Mouse (Mus musculus) thymus, postnatal 36 days (tissue): ENCODE data around the gene Rab37.
A peak's percentile ranks its signal among the peaks of the same experiment; 100 is the strongest.

Experiments
- DNase-seq, 2 experiments: peaks; one replicate each; pipeline ENCODE4 v3.0.0; 2022; ENCODE audit warnings: mixed read lengths in 2 of 2

The Rab37 gene

DNA sequence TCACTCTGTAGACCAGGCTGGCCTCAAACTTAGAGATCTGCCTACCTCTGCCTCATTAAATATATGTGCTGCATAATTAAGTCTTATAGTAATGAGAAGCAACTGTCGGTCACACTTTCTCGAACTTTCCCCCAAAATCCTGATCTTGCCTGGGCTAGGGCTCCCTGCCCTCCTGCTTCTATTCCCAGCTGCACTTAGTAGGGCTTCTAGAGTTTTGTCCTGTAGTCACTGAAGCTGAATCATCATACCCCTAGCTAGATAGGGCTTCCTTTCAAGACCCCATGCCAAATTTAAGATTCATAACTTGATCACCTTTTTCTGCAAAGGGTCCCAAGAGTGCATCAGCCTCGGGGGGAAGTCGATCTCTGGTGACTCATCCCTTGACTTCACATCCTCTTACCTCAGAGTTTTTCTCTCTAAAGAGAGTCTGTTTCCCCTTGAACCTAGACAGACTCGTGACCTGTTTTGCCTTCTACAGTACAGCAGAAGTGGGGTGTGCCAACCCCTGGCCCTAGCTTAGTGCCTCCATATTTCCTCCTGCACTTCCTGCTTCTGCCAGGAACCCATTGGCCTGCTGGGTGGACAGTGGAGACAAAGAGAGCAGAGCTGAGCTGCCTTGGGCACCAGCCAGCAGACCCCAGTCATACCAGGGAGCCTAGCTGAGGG lies 47.5 kb downstream of the Rab37 start:
- peak in 1 of 2 experiments; percentile 9 for DNase-seq

DNA sequence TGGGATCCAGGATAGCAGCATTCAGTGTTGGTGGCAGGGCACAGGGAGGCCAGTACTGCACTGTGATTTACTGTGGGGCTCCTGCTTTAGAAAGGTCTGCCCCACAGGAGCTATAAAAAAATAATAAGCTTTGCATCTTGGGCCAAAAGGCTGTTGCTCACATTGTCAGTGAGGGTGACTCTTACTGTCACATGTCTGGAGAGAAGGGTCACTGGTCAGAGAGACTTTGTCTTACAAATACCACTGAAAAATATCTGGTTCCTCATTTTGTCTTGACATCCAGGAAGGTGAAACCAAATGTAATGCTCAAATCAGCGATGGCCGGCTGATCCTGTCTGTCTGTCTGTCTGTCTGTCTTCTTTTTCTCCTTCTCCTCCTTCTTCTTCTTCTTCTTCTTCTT lies 50.7 kb downstream of the Rab37 start:
- no peak for DNase-seq

DNA sequence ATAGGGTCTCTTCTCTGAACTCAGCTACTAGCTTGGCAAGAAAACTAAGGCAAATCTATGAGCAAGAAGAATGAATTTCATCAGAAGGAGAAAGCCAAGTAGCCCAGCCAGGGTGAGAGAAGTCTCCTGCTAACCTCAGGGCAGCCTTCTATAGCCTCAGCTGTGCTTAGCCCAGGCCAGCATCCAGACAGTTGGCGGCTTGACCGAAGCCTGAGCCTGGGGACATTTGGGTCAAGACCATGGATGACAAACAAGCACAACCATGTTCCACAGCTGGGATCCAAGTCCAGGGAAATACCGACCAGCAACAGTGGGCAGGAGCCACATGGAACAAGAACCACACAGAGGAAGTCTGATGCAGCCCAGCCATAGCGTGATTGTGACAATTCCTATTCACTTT lies 56.6 kb downstream of the Rab37 start:
- no peak for DNase-seq

DNA sequence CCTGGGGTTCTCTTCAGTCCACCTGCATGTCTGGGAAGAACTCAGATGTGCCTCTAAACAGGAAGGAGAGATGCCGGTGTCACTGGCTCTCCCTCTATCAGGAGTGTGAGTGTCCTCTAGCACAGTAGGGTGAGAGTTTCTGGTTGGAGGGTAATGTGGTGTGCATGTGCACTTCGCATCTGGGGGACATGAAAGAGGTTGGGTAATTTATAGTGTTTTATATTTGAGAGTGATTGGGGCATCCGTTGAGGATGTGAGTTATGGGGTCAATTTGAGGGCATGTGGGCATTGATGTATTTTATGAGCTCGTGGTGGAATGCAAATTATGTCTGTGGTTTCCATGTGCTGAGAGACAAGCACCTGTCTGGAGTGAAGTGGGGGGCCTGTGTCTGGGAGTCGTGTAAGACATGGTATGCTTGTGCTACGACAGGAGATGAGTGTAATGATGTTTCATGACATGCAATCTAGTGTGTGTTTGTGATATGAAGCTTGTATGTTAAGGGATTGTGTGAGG lies 59.6 kb downstream of the Rab37 start:
- no peak for DNase-seq

DNA sequence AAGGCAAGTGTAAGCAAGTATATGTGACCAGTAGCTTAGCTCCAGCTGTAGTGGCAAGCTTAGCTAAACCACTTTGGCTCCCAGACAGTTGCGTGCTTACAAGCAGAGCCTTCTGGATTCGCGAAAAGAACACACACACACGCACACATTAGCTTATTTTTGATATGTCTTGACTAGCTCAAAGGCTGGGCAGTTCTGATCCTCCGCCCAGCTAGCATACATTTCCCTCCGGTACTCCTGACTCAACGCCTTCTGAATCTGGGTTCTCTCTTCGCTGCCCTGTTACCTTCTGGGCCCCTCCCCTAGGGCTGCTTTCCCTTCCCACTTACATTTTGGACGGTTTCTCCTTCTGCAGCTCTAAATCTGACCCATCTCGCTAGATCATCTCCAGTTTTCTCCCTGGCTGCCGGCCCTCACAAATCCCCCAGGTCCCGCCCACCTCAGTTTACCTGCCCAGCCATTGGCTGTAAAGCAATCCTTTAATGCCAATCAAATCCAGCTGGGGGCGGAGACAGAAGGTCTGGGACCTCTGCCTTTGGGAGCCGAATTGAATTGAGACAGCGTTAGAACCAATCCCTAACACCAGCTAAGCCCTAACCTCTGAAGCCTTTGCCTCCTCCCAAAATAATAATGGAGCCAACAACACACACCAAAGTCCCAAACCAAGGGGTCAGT lies 60.7 kb downstream of the Rab37 start:
- DNase-seq = no peak

DNA sequence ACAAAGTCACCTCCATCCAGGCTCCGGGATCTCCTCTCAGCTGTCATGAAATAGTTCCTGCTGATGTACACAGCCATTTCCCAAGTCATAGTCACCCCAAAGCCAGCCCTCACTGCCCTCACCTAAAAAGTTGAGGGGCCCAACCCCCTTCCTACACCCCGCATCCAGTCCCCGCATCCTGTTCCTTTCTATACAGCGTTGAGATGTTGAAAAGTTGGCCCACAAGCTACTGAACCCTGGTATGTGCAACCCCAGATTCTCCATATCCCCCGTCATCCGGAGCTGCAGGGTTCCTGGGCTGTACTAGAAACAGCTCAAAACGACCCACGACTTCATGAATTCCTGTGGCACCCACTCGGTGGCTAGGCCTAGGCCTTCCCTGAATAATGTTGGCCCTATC lies 61.9 kb downstream of the Rab37 start:
- peak in 1 of 2 experiments; percentile 28 for DNase-seq

DNA sequence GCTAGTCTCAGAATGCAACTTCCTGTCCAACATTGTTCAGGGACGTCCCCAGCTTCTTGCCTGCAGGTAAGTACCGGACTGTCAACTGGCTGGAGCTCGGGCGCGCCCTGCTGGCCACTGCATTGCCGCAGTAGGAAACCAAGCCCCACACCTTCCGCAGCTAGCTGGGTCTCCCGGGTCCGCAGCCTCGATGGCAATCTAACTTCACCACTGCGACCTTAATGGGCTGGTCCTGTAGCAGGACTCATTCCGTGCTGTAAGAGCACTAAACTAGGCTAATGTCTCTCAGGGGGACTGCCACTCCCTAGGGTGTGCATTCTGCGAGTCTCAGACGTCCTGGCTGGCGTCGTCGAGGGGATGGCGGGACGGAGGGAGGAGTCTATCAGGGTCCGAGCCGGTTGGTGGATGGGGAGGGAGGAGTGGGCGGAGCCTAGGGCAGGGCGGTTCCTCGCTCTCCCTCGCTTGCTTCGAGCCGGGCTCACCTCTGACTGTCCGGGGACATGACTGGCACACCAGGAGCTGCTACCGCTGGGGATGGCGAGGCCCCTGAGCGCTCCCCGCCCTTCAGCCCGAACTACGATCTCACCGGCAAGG lies 62.6 kb downstream of the Rab37 start:
- DNase-seq = peak; percentile 89 to 93

DNA sequence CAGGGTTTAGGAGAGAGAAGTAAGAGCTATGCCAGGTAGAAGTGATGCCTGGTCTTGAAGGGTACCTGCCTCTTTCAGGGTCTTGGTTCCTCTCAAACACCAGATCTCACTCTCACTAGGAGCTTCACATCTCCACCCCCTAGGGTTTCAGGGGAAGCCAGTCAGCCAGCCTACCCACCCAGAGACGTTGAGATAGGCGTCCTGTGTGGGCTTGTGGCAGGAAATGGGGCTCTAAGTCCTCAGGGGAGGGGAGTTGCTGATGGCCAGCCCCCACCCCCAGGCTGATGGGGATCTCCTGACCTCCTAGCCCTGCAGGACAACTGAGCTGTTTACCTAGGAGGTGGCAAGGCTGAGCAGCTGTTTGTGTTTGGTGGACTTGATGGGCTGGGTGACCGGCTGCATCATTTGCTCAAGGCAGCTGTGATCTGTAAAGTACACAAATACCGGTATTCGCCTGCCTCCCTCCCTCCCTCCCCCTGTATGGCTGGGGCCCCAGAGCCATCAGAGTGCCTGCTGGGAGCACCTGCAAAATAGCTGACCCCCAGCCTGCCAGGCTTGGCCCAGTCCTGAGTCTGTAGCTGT lies 63.9 kb downstream of the Rab37 start:
- peak; percentile 64 to 77 for DNase-seq

DNA sequence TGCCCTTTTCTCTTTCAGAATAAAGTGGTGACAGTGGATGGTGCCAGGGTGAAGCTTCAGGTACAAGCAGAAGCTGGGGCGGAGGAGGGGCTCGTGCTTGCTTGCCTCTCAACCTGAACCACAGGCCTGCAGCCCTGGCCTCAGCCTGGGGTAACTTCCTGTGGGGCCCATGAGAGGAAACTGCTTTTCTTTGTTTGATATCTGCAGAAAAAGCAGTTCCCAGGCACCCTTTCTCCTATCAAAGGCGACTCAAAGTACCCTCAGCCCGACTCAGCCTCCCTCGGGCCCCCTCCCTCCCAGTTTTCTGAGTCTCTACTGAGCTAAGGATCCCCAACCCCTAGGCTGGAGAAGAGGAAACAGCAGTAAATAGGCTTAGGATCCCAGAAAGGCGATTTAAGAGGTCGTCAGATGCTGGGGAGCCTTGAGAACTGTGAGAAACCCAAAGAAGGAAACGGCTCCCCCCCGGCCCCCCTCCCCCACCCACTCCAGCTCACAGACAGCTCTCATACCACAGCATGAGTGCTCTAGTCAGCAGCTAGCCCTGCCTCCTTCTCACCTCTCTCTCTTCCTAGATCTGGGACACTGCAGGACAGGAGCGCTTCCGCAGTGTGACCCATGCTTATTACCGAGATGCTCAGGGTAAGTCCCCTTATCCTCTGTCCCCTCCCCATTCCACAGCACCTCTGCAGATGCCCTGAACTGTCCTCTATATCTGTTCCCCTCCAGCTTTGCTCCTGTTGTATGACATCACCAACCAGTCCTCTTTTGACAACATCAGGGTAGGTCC lies 66.9 kb downstream of the Rab37 start:
- peak; percentile 81 to 91 for DNase-seq

DNA sequence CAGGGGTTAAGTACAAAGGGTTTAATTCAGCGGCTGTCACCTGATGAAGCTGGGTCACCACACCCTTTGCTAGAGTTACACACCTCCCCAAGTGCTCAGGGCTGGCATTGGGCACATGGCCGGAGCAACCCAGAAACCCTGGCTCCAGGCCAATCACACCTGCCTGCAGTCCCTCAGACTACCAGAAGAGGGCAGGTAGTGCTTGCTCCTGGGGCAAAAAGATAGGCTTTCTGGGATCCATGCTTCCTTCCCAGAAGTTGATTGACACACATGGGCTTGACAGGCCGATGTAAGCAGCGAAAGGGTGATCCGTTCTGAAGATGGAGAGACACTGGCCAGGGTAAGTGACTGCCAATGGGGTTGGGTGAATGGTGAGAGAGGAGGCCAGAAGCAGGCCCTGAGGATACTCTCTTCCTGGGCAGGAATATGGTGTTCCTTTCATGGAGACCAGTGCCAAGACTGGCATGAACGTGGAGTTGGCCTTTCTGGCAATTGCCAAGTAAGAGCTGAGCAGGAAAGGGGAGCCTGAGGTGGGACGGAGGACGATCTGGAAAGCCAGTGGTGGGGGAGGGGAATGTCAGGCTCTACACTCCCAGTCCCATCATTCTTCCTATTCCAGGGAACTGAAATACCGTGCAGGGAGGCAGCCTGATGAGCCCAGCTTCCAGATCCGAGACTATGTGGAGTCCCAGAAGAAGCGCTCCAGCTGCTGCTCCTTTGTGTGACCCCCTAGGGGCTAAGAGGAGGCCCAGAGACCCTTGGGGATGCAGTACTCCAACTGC lies 69.0 kb downstream of the Rab37 start:
- peak; percentile 73 to 79 for DNase-seq

DNA sequence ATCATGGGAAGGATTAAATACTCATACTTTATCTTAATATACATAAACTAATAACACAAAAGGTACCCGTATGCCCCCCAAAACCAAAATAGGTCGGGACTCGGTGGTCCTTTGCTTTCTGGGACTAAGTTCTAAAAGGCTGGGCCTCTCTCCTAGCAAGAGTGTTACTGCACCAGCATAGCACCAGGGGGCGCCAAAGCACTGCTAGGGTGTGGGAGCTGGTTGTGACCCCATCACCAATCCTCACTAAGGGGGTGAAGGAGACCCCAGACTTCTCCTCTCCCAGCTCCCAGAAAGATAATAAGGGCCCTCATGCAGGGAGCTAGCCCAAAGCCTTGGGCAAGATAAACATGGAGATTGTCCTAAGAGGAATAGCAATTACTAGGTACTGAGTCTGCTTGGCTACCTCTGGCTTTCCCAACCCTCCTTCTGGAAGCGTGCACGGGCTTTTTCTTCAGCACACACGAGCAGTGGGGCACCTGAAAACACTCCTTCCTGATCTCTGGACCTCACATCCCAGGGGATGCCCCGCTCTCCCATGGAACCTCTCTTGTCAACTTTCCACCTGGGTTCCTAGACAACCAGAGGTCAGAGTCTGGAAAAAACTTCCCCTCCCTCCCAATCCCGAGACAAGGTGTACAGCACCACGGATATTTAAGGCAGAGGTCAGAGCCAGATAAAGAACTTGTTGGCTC lies 69.8 kb downstream of the Rab37 start:
- DNase-seq = peak; percentile 89 to 90

DNA sequence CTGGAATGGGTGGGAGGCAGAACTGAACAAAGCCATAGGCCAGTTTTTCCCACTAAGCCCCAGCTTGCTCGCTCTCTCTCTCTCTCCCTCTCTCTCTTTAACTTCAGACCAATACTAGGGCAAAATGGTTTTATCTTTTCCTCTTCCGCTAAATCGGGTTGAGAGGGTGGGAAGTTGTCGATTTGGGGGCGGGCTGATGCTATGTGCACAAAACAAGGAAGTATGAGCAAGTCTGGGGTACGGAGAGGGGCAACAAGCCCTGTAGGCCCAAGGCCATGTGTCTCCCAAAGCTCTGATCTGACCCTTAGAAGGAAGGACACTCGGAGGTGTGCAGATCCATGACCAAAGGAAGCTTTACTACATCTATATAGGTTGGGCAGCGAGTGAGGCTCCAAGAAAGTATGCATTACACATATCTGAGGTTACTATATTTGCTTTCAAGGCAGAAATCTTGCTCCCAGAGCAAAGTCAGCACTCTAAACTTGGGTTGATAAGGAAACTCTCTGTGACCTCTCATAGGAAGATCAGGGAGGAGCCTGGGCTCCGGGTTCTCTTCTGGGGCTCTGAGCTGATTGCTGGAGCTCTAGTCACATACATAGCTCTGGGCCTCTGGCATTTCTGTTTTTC lies 70.5 kb downstream of the Rab37 start:
- peak; percentile 61 to 73 for DNase-seq

DNA sequence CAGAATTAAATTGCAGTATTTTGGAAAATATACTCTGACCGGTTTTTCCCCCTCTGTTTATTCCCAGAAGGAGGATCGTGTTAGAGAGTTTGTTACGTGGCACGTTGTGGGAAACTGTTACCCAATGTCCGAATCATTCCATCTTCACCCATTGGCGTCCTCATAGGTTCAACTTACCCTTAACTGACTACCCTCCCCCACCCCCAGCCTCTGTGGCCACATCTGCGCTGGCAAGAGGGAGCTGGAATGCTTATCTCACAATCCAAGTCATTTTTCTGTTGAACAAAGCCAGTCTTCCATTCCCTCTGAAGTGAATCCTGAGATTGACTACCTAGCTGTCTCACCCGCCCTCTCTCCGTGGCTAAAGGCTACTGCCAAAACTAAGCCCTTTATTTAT lies 71.0 kb downstream of the Rab37 start:
- peak in 1 of 2 experiments; percentile 28 for DNase-seq

DNA sequence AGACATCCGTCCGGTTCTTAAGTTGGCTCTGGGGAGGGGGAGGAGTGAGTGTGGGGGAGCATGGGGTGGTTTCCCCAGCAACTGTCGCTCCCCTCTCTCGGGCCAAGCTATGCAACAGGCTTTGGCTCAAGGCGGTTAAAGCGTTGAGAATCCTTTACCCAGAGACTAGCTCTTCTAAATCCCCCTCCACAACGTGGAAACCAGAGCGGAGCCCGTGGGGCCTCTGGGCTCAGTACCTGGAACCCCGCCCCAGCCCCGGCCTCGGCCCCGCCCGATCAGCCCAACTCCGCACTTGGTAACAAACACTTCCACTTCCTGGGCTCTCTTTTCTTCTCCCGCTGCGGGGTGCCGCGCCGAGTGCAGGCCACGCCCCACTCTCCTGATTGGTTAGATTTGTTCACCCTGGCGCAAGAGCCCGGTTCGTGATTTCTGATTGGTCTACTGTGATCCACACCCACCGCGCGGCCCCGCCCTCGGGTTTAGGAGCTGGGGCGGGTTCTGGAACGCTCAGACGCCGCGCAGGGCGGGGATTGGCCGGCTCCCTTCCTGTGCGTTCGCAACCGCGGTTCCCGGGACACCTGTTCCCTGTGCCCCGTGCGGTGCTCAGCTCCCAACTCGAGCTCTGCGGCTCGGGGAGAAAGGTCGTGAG lies 71.7 kb downstream of the Rab37 start, which contains the start of gene Slc9a3r1:
TSS of gene Slc9a3r1 (plus strand) at position 510 of the 649 bp plus-strand sequence.
- DNase-seq = peak; percentile 100

DNA sequence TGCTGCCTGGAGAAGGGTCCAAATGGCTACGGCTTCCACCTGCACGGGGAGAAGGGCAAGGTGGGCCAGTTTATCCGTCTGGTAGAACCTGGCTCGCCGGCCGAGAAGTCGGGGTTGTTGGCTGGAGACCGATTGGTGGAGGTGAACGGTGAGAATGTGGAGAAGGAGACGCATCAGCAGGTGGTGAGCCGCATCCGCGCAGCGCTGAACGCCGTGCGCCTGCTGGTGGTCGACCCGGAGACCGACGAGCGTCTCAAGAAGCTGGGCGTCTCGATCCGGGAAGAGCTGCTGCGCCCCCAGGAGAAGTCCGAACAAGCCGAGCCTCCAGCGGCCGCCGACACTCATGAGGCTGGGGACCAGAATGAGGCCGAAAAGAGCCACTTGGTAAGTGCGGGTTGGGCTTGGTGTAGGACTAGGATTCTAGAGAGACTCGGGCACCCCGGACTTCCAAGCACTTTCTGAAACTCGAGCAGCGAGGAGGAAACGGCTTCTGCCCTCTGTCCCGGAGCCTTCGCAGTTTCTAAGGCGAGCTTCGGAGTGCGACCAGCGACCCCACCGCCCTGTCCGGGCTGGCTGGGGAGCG lies 72.4 kb downstream of the Rab37 start:
- DNase-seq = peak; percentile 78 to 85

DNA sequence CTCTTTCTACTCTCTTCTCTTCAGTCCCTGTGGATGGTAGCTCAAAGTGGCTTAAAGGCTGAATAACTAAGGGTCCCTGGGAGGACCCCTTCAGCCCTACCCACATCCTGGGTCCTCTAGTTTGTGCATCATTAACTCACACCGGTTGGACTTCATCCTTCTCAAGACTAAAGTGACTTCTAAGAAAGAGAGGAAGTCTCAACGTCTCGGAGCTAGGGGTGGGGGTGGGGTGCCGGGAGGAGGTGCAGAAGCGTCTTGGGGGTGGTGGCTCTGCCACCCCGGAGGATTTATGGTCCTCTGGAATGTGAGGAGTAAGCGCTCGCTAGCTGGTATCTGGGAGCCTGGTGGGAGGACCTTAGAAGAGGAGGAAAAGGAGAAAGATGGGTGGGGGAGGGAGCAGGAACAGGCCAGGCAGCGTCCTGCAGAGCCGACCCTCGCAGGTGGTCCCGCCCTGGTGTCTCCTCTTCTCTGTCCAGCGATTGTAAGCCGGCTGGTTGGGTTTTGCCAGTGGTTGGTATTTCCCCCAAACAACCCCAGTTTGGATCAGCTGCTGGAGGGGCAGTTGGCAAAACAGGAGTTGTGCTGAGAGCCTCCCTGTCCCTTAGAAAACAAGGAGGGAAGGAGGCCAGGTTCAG lies 73.2 kb downstream of the Rab37 start:
- DNase-seq = peak in 1 of 2 experiments; percentile 33

DNA sequence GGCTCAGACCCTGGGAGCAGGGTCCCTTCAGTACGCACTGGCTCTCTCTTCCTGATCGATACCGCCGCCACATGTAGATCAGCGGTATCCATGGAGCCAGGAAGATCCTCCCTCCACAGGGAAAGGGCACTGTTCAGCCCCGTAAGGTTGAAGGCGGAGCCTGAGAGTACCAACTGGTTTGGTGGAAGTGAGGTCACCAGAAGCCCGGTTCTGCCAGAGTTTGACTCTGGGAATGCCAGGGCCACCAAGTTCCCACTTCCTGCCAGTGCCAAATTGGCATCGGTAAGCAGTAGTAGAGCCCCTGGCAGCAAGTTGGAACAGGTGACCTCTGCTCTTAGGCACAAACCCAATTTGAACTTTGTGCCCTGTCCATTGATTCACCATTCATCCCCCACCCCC lies 73.7 kb downstream of the Rab37 start:
- DNase-seq = peak in 1 of 2 experiments; percentile 31

DNA sequence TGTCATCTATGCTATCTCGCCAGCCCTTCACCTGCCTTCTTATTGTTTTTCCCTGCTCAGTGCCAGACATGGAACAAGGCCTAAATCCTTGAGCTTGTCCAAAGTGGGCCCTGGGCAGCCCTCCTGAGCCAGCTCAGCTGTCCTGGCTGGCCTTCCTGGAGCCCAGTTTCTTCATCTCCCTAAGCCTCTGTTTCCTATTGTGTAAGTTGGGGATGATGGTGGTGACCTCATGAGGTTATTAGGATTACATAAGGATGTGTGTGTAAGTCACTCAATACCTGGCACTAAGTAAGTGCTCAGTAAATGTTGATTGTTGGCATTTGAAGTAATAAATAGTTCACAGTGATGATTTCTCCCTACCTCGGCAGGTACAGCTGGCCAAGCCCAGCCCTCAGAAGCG lies 75.5 kb downstream of the Rab37 start:
- DNase-seq = no peak

DNA sequence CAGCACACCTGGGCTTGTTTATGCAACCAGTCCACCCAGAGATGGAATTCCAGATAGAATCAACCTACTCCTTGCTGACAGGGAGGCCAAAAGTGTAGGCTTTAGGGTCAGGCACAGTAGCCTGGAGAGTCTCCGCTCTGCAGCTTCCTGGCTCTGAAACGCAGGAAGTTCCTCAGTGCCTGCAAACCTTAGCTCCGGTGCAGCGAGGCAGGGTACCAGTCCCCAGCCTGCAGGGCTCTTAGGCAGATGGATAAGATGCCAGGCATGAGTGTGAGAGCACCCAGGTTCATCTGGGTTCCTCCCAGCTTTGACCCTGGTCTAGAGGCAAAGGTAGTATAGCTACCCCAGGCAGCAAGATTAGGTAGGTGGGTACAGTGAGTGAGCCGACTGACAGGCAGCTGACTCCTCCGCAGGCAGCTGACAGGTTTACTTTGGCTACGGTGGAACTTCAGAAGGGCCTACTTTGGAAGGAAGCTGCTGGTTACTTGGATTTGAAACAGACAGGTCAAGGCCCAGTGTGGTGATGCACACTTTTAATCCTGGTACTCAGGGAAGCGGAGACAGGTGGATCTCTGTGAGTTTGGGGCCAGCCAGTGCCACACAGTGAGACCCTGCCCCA lies 76.5 kb downstream of the Rab37 start:
- peak in 1 of 2 experiments; percentile 4 for DNase-seq
